Mouse (Mus musculus) midbrain, embryonic 14.5 days (tissue): ENCODE data around the gene Gm42791. TPM values are rescaled to one million over a fixed set of nuclear protein-coding genes. Genes with fewer than 3 reads are reported as not detected.
A peak's percentile ranks its signal among the peaks of the same experiment; 100 is the strongest.

Experiments used
- ATAC-seq: fragments of 200-750 bp; cut with Nextera tagmentation; 2 replicates; pipeline ENCODE4 v1.8.0; 2017; ENCODE audit warnings: moderate number of reproducible peaks, moderate library complexity; ENCODE audit not compliant: low FRiP score, low TSS enrichment
- DNase-seq: peaks from one replicate; pipeline ENCODE4 v3.0.0-alpha.2; 2015
- H3K27ac ChIP-seq: fragments of 300-500 bp; sonication (generic); replicated peaks from 2 replicates; pipeline ENCODE4 v1.5.1; 2014; ENCODE audit warnings: mild to moderate bottlenecking, low read depth, low read length, moderate library complexity
- H3K27me3 ChIP-seq: fragments of 300-500 bp; sonication (generic); 2 replicates; pipeline ENCODE4 v1.6.1; 2014; ENCODE audit warnings: low read length, control low read depth, mixed read lengths; ENCODE audit not compliant: control insufficient read depth, insufficient read depth
- H3K36me3 ChIP-seq: fragments of 300-500 bp; sonication (generic); 2 replicates; pipeline ENCODE4 v1.6.1; 2014; ENCODE audit warnings: low read length, control low read depth; ENCODE audit not compliant: control insufficient read depth, insufficient read depth
- H3K4me1 ChIP-seq: fragments of 300-500 bp; sonication (generic); 2 replicates; pipeline ENCODE4 v1.6.1; 2014; ENCODE audit warnings: mild to moderate bottlenecking, antibody characterized with exemption, low read length, control low read depth; ENCODE audit not compliant: control insufficient read depth, insufficient read depth
- H3K4me2 ChIP-seq: fragments of 300-500 bp; sonication (generic); 2 replicates; pipeline ENCODE4 v1.6.1; 2014; ENCODE audit warnings: mild to moderate bottlenecking, low read length, moderate library complexity
- H3K4me3 ChIP-seq: fragments of 300-500 bp; sonication (generic); replicated peaks from 2 replicates; pipeline ENCODE4 v1.5.1; 2014; ENCODE audit warnings: low read depth, low read length
- H3K9ac ChIP-seq: fragments of 300-500 bp; sonication (generic); replicated peaks from 2 replicates; pipeline ENCODE4 v1.6.1; 2014; ENCODE audit warnings: mild to moderate bottlenecking, low read length, moderate library complexity
- H3K9me3 ChIP-seq: fragments of 300-500 bp; sonication (generic); 2 replicates; pipeline ENCODE4 v1.6.1; 2016; ENCODE audit warnings: low read length, control low read depth, mixed read lengths; ENCODE audit not compliant: control insufficient read depth
- WGBS: fragments of 180-500 bp; shearing (Covaris S2); extraction: QIAGEN DNeasy Blood & Tissue Kit; methylation state at CpG from one replicate; pipeline ENCODE4 v1.1.7; 2014; 5-methylcytosine and 5-hydroxymethylcytosine counted together
- polyA plus RNA-seq: library from polyadenylated mRNA; unstranded; fragments of >200 nt; fragmentation: Nextera tagmentation; extraction: Ambion mirVana; gene quantifications from 2 replicates; pipeline ENCODE4 v1.2.1, GENCODE M21; 2014

The Gm42791 gene
- polyA plus RNA-seq, 1 experiment from 2014 or later = not detected

- Histone ChIP-seq H3K36me3 (no peaks in the 10 kb centered on the region), H3K9me3 (no peaks in the 10 kb centered on the region), H3K27me3 (no peaks in the 10 kb centered on the region; the same call in 1 of the 2 replicates), H3K27ac (no peak overlapping the region), H3K4me2 (peak overlapping the region; percentile 90), H3K9ac (no peak overlapping the region), H3K4me1 (peaks cover 5% of the 10 kb centered on the region; the same call in 1 of the 2 replicates), H3K4me3 (no peak overlapping the region)
- DNase-seq (no peak), ATAC-seq (no peak)
- 72% methylated on average over 5 of the region's 5 CpGs for WGBS
Observed at GRCm38 (mm10) chr5:149016261-149016660, 21.3 kb upstream of the Gm42791 start.

DNA sequence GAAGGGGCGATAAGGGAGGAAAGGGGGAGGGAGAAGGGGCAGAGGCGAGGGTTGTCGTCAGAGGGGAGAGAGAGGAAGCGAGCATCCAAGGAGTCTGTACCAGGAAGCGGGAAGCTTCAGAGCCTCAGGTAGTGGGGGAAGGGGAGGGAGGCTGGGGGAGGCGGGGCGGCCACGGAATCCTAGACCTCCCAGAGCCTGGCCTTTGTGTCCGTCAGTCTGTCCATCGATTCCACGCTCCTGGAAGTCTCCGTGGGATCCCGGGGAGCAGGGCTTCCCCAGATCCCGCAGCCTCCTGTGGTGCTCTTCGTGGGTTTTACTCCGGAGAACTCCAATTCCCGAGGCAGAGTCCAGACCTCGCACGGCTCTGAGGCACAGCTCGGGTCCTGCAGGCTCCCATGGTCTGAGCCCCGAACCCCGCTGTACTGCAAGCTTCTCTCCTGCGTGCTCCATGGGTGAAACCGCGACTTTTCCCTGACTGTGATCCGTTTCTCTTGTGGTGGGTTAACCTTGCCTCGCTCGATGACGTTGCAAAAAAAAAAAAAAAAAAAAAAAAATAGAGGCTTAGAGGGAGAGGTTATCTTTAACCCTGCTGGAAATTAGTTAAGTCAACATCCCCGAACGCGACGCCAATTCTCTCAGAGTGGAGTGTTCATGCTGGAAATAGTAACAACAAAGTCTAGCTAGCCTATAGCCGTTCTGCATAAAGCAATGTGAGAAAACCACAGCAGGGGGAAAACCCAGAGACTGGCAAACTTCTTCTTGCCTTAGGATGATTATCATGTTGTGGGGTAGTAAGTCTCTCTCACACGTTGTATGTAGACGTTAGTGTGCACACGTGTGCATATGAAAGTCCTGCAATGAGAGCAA, 20.6 kb upstream of the Gm42791 start:
- Histone ChIP-seq H3K27ac (no peak overlapping the region), H3K9ac (peak overlapping the region; percentile 56), H3K27me3 (no peaks in the 10 kb centered on the region; the same call in 1 of the 2 replicates), H3K4me3 (peak overlapping the region; percentile 47), H3K4me2 (peak overlapping the region; percentile 90), H3K36me3 (no peaks in the 10 kb centered on the region), H3K4me1 (peaks cover 5% of the 10 kb centered on the region; the same call in 1 of the 2 replicates), H3K9me3 (no peaks in the 10 kb centered on the region)
- peak; percentile 60 for DNase-seq
- peak; percentile 58; the same call in 1 of the 2 replicates for ATAC-seq
- WGBS = 2% methylated on average over 37 of the region's 37 CpGs

GRCm38 (mm10) chr5:149014600-149015268, 19.8 kb upstream of the Gm42791 start:
- peak overlapping the region; percentile 90 for H3K4me2 ChIP-seq
- H3K27ac ChIP-seq = no peak overlapping the region
- 16% methylated on average over 17 of the region's 17 CpGs for WGBS
- H3K9ac ChIP-seq = peak overlapping the region; percentile 56; the same call in 1 of the 2 replicates
- ATAC-seq (no peak), DNase-seq (peak; percentile 21)
- no peaks in the 10 kb centered on the region for H3K36me3 ChIP-seq
- peaks cover 5% of the 10 kb centered on the region; the same call in 1 of the 2 replicates for H3K4me1 ChIP-seq
- H3K4me3 ChIP-seq = peak overlapping the region; percentile 47
- no peaks in the 10 kb centered on the region for H3K9me3 ChIP-seq
- no peaks in the 10 kb centered on the region; the same call in 1 of the 2 replicates for H3K27me3 ChIP-seq

DNA sequence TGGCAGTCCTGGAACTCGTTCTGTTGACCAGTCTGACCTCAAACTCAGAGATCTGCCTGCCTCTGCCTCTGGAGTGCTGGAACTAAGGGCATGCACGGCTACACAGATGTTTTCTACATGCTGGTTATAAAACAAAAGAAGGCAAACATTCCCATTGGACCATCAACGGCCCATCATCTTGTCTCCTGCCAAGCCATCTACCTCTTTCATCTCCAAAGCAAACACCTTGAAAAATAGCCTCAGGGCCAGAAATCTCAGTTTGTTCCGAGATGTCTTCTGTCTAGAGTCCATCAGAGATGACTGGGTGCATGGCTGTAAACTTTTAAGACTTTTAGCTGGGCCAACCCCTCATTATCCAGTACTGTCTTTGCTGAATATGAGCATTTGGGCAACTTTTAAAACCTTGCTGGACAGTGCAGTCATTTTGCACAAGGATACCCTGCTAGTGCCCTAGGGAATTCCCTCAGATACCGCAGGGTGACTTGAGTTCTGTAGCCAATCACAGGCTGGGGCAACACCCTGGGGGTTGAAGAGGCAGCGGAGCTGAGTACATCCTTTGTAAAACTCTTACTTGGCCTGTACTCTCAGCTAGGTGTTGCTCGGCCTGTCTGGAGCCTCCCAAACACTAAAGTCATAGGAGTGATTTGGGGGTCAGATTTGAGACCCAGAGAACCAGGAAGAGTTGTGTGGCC, 19.0 kb upstream of the Gm42791 start:
- Histone ChIP-seq H3K4me2 (no peak overlapping the region), H3K27me3 (no peaks in the 10 kb centered on the region; the same call in 1 of the 2 replicates), H3K4me3 (no peak overlapping the region), H3K36me3 (no peaks in the 10 kb centered on the region), H3K9ac (no peak overlapping the region), H3K9me3 (no peaks in the 10 kb centered on the region), H3K4me1 (peaks cover 5% of the 10 kb centered on the region; the same call in 1 of the 2 replicates), H3K27ac (no peak overlapping the region)
- no peak for ATAC-seq
- no peak for DNase-seq
- WGBS = 72% methylated on average over 7 of the region's 7 CpGs

DNA sequence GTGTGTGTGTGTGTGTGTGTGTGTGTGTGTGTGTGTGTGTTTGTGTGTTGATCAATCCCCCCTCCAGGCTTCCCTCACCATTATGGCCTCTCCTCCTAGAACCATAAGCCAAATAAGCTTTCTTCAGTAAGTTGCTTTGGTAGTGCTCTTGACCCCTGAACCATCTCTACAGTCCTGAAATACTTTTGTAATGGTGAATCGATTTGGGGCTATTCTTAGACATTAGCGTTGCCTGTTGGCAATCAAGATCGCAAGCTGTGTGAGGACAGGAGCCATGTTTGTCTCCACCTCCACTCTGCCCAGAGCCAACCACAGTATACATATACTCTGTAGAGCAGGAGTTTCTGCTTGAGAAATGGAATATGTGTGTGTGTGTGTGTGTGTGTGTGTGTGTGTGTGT, 14.2 kb upstream of the Gm42791 start:
- no peak for ATAC-seq
- Histone ChIP-seq H3K4me3 (no peak overlapping the region), H3K36me3 (no peaks in the 10 kb centered on the region), H3K9ac (no peak overlapping the region), H3K4me2 (no peak overlapping the region), H3K4me1 (peaks cover 6% of the 10 kb centered on the region), H3K9me3 (no peaks in the 10 kb centered on the region), H3K27me3 (no peaks in the 10 kb centered on the region), H3K27ac (no peak overlapping the region)
- DNase-seq = no peak
- WGBS = 95% methylated on average over 3 of the region's 3 CpGs

DNA sequence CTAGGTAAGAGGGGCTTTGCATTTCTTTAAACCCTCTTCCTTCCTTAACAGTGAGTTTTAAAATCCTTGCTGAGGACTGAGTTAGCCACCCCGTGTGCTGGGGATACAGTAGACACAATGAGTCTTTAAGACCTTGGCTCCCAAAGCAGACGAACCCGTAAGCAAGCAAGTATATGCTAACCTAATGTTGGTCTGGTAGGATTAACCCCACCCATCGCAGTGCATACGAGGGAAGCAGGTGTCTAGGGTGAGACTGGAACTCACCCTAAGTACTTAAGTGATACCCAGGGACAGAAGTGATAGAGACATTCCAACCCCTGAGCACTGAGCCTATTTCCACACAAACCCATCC, 12.3 kb upstream of the Gm42791 start:
- WGBS = 69% methylated on average over 5 of the region's 5 CpGs
- H3K4me2 ChIP-seq = peak overlapping the region; percentile 37

DNA sequence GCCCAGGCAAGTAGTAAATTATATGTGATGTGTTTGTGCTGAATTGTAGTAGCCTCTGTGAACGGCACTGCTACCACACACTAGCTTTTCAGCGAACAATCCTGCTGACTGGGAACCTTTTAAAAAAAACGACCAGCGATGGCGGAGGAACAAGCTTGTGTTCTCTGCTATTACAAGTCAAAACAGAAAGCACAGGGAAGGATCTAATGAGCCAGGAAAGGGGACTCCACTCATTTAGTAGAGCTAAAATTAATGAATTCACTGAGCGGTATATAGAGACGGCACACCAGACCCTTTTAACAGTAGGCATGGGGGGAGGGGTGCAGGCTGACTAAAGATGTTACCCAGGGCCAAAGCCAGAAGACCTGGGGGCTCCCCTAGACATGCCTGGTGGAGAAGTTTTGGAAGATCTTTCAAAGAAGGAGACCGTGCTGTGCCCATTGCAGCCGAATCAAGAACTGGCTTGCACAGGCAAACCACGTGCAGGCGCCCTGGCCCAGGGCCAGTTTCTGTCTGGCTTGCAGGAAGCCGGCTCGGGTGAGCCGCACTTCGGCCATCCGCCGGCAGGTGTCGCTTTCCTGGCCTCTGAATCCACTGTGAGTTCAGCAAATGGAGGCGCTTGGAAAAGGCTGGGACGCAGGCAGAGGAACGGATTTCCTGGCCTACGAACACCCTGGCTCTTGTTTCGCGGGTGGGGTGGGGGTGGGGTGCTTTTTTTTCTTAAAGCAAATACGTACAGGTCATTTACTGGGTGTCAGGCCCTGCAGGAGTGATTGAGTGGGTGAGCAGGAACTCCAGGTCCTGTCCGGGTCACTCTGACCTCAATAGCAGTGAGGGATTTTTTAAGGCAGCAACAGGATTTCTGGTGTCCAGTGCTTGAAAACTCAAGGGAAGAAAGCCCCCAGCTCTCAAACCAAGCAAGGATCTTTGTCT, 11.7 kb upstream of the Gm42791 start:
- WGBS = 11% methylated on average over 26 of the region's 26 CpGs
- no peaks in the 10 kb centered on the region for H3K9me3 ChIP-seq
- no peak overlapping the region for H3K27ac ChIP-seq
- peak overlapping the region; percentile 23 for H3K4me3 ChIP-seq
- H3K27me3 ChIP-seq = no peaks in the 10 kb centered on the region
- H3K4me1 ChIP-seq = peaks cover 6% of the 10 kb centered on the region
- H3K9ac ChIP-seq = peak overlapping the region; percentile 36; the same call in 1 of the 2 replicates
- DNase-seq (peak; percentile 99), ATAC-seq (peak; percentile 83)
- H3K4me2 ChIP-seq = peak overlapping the region; percentile 53
- H3K36me3 ChIP-seq = no peaks in the 10 kb centered on the region

More for the DNA sequence above, 12.3 kb upstream of the Gm42791 start:
- Histone ChIP-seq H3K27me3 (no peaks in the 10 kb centered on the region), H3K9me3 (no peaks in the 10 kb centered on the region), H3K4me3 (no peak overlapping the region), H3K27ac (no peak overlapping the region), H3K36me3 (no peaks in the 10 kb centered on the region), H3K9ac (peak overlapping the region; percentile 31; the same call in 1 of the 2 replicates), H3K4me1 (peaks cover 6% of the 10 kb centered on the region)
- ATAC-seq (no peak), DNase-seq (no peak)
